Mouse (Mus musculus) forebrain, embryonic 14.5 days (tissue): ENCODE data around the gene Erbb4. TPM values are rescaled to one million over a fixed set of nuclear protein-coding genes. Genes with fewer than 3 reads are reported as not detected.

Source experiments
- ATAC-seq: fragments of 200-750 bp; cut with Nextera tagmentation; 2 replicates; pipeline ENCODE4 v1.8.0; 2017; ENCODE audit warnings: mild to moderate bottlenecking, moderate library complexity
- DNase-seq: peaks from one replicate; pipeline ENCODE4 v3.0.0-alpha.2; 2015; ENCODE audit warnings: low spot score
- H3K27ac ChIP-seq: fragments of 300-500 bp; sonication (generic); 2 replicates; pipeline ENCODE4 v1.5.1; 2014; ENCODE audit warnings: low read depth, mild to moderate bottlenecking, control low read depth, low read length, moderate library complexity
- H3K27me3 ChIP-seq: fragments of 300-500 bp; sonication (generic); replicated peaks from 2 replicates; pipeline ENCODE4 v1.6.1; 2014; ENCODE audit warnings: low read length, control low read depth, mixed read lengths; ENCODE audit not compliant: control insufficient read depth, insufficient read depth
- H3K36me3 ChIP-seq: fragments of 300-500 bp; sonication (generic); 2 replicates; pipeline ENCODE4 v1.6.1; 2014; ENCODE audit warnings: low read length, control low read depth; ENCODE audit not compliant: control insufficient read depth, insufficient read depth
- H3K4me1 ChIP-seq: fragments of 300-500 bp; sonication (generic); 2 replicates; pipeline ENCODE4 v1.6.1; 2014; ENCODE audit warnings: antibody characterized with exemption, low read length, control low read depth; ENCODE audit not compliant: control insufficient read depth, insufficient read depth
- H3K4me2 ChIP-seq: fragments of 300-500 bp; sonication (generic); 2 replicates; pipeline ENCODE4 v1.6.1; 2014; ENCODE audit warnings: mild to moderate bottlenecking, control low read depth, low read length
- H3K4me3 ChIP-seq: fragments of 300-500 bp; sonication (generic); 2 replicates; pipeline ENCODE4 v1.5.1; 2014; ENCODE audit warnings: low read depth, low read length, control low read depth
- H3K9ac ChIP-seq: fragments of 300-500 bp; sonication (generic); 2 replicates; pipeline ENCODE4 v1.6.1; 2014; ENCODE audit warnings: mild to moderate bottlenecking, low read length, control low read depth, moderate library complexity
- H3K9me3 ChIP-seq: fragments of 300-500 bp; sonication (generic); replicated peaks from 2 replicates; pipeline ENCODE4 v1.6.1; 2016; ENCODE audit warnings: low read length, control low read depth, mixed read lengths; ENCODE audit not compliant: control insufficient read depth
- WGBS: fragments of 180-500 bp; shearing (Covaris S2); extraction: QIAGEN DNeasy Blood & Tissue Kit; methylation state at CpG from one replicate; pipeline ENCODE4 v1.1.7; 2014; 5-methylcytosine and 5-hydroxymethylcytosine counted together
- polyA plus RNA-seq: library from polyadenylated mRNA; unstranded; fragments of >200 nt; fragmentation: Nextera tagmentation; extraction: Ambion mirVana; gene quantifications from 2 replicates; pipeline ENCODE4 v1.2.1, GENCODE M21; 2014

The Erbb4 gene
- polyA plus RNA-seq, 1 experiment from 2014 or later: 8.4 TPM

DNA sequence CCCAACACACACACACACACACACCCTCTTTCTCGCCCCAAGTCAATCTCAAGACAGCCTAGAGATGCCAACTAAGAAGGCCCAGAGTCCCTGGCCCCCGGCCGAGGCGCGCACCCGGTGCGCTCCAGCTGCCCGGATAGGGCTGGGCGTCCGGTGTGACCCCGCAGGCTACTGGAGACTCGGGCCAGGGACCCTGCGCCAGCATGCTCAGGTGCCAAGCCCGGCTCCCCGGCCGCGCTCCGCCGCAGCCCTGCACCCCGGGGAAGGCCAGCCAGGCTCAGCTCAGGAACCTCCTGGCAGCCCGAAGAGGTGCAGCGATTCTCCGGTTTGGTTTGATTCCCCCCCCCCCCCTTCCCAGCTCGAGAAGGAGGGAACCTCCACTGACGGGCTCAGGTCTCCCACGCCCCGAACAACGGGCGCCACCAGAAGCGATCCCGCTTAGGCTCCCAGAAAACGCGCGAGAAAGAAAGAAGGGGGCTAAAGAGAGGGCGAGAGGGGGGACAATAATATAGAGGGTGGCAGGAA is 860 bp downstream of the Erbb4 start:
- H3K9ac ChIP-seq: peak overlapping the region; percentile 72
- H3K36me3 ChIP-seq: no peaks in the 10 kb centered on the region
- DNase-seq (peak; percentile 27), ATAC-seq (peak; percentile 46)
- 0 out of 2 replicates have a peak, but pooled peaks cover 7% of the 10 kb centered on the region for H3K4me1 ChIP-seq
- H3K27ac ChIP-seq: peak overlapping the region; percentile 80; the same call in 1 of the 2 replicates
- no peaks in the 10 kb centered on the region for H3K9me3 ChIP-seq
- peak overlapping the region; percentile 96 for H3K4me2 ChIP-seq
- peak overlapping the region; percentile 65 for H3K4me3 ChIP-seq
- H3K27me3 ChIP-seq: peaks cover 24% of the 10 kb centered on the region
- WGBS: 0% methylated on average over 30 of the region's 35 CpGs

- ATAC-seq: no peak; the same call in 1 of the 2 replicates
- Histone ChIP-seq H3K4me3 (peak overlapping the region; percentile 65), H3K36me3 (no peaks in the 10 kb centered on the region), H3K27me3 (peaks cover 24% of the 10 kb centered on the region), H3K9ac (peak overlapping the region; percentile 72), H3K4me1 (0 out of 2 replicates have a peak, but pooled peaks cover 7% of the 10 kb centered on the region), H3K27ac (peak overlapping the region; percentile 80), H3K4me2 (peak overlapping the region; percentile 96), H3K9me3 (no peaks in the 10 kb centered on the region)
- DNase-seq: peak; percentile 25
- WGBS: 0% methylated on average over 24 of the region's 24 CpGs
These were observed 1.5 kb downstream of the Erbb4 start for GRCm38 (mm10) chr1:69106322-69106761.

DNA sequence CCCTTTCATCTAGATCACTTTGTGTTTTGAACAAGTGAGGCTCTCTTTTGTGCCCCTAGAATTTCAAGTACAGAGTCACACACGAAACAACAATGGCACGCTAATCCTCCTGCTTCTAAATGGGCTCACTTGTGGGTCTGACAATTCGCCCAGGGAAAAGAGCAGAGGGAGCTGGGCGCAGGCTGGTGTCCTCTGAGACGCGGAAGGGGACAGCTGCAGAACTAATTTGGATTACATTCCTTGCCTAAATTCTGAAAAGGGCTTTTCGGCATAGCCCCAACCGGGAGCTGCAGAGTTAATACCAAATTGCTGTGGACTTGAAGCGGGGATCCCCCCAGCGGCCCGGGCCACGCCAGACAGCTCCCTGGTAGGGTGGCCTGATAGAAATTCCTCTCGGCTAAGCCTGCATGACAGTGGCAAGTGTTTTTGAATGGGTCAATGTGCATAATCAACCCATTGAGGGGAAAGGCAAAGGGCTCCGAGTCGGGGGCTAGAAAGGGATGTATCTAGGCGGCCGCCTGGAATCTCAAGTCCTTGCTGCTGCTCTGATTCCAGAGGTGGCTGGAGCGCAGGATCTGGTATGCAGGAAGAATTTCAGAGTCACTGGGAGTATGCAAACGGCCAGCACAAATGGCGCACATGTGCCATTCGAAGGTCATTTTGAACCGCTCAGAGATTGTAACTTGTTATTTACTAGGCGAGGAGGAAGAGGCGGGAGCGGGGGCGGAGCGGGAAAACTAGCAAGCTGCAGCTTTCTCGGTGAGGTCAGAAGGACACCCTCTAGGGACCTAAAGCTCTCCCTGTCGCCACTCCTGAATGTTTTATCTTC is 2.2 kb downstream of the Erbb4 start:
- peak overlapping the region; percentile 80 for H3K27ac ChIP-seq
- H3K36me3 ChIP-seq: no peaks in the 10 kb centered on the region
- H3K9me3 ChIP-seq: no peaks in the 10 kb centered on the region
- peak overlapping the region; percentile 65 for H3K4me3 ChIP-seq
- peaks cover 22% of the 10 kb centered on the region for H3K27me3 ChIP-seq
- H3K4me2 ChIP-seq: peak overlapping the region; percentile 96
- 1% methylated on average over 29 of the region's 29 CpGs for WGBS
- ATAC-seq: peak; percentile 16; the same call in 1 of the 2 replicates
- peak; percentile 57 for DNase-seq
- 0 out of 2 replicates have a peak, but pooled peaks cover 7% of the 10 kb centered on the region for H3K4me1 ChIP-seq
- peak overlapping the region; percentile 72 for H3K9ac ChIP-seq

- no peaks in the 10 kb centered on the region for H3K9me3 ChIP-seq
These were observed 2.8 kb downstream of the Erbb4 start for GRCm38 (mm10) chr1:69105096-69105492.

DNA sequence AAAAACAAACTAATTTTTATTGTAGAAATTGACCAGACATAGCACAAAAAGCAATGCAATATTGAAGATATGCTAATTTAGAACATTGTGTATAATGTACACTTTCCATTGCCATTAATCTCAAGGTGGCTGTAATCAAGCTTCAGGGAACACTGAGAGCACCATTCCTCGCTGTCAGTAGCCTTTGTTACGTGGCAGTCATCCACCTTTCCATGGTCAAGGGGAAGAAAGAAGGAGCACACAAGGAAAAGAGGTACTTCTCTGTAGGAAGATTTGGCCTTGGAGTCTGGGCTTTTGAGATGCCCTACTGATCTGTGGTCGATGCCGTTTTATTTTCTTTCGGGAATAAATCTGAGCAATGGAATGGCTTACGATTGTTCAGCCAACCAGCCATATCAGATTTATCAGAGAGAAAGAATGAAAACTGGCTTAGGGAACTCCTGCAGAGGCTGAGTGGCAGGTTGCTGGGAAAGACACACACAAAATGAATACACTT is 4.6 kb downstream of the Erbb4 start:
- 63% methylated on average over 6 of the region's 6 CpGs for WGBS
- Histone ChIP-seq H3K27me3 (peaks cover 16% of the 10 kb centered on the region), H3K4me3 (no peak overlapping the region), H3K9me3 (no peaks in the 10 kb centered on the region), H3K36me3 (no peaks in the 10 kb centered on the region), H3K9ac (no peak overlapping the region), H3K27ac (no peak overlapping the region), H3K4me1 (0 out of 2 replicates have a peak, but pooled peaks cover 7% of the 10 kb centered on the region), H3K4me2 (peak overlapping the region; percentile 20; the same call in 1 of the 2 replicates)
- DNase-seq (no peak), ATAC-seq (no peak)

More at GRCm38 (mm10) chr1:69105096-69105492, 2.8 kb downstream of the Erbb4 start:
- Histone ChIP-seq H3K27ac (peak overlapping the region; percentile 63), H3K4me2 (peak overlapping the region; percentile 96), H3K9ac (peak overlapping the region; percentile 72), H3K27me3 (peaks cover 22% of the 10 kb centered on the region), H3K4me1 (0 out of 2 replicates have a peak, but pooled peaks cover 7% of the 10 kb centered on the region), H3K36me3 (no peaks in the 10 kb centered on the region), H3K4me3 (peak overlapping the region; percentile 65)
- ATAC-seq: no peak
- WGBS: under 1% methylated on average over 13 of the region's 13 CpGs
- DNase-seq: peak; percentile 60

DNA sequence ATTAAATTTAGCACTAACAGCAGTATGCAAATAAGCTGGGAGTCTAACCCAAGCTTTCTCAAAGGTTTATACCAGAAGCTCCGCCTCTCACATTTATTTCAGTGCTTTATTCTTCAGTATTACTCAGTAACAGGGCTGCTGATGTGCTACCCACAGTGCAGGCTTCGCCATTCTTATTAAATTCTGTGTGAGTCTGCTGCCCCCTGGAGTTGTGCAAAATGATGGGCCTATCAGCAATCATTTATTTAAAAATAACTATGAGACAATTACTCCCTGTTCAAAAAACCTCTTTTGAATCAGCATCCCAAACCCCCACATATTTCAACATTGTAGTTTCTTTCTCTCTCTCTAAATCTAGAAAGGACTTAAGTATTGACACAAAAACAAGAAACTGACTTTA is 6.2 kb downstream of the Erbb4 start:
- no peak for DNase-seq

GRCm38 (mm10) chr1:69093052-69093451 is 14.8 kb downstream of the Erbb4 start:
- no peaks in the 10 kb centered on the region for H3K4me1 ChIP-seq
- no peaks in the 10 kb centered on the region for H3K27me3 ChIP-seq
- H3K4me2 ChIP-seq: no peak overlapping the region
- no peaks in the 10 kb centered on the region for H3K36me3 ChIP-seq
- DNase-seq (no peak), ATAC-seq (no peak)
- H3K4me3 ChIP-seq: no peak overlapping the region
- WGBS: 43% methylated on average over 3 of the region's 3 CpGs
- H3K9me3 ChIP-seq: no peaks in the 10 kb centered on the region
- no peak overlapping the region for H3K27ac ChIP-seq
- H3K9ac ChIP-seq: no peak overlapping the region

More for the DNA sequence above, 6.2 kb downstream of the Erbb4 start:
- H3K4me3 ChIP-seq: no peak overlapping the region
- H3K9me3 ChIP-seq: no peaks in the 10 kb centered on the region
- H3K27ac ChIP-seq: no peak overlapping the region
- H3K4me1 ChIP-seq: 0 out of 2 replicates have a peak, but pooled peaks cover 7% of the 10 kb centered on the region
- 67% methylated on average over 2 of the region's 2 CpGs for WGBS
- H3K27me3 ChIP-seq: peaks cover 14% of the 10 kb centered on the region; the same call in 1 of the 2 replicates
- no peak for ATAC-seq
- H3K4me2 ChIP-seq: no peak overlapping the region
- no peak overlapping the region for H3K9ac ChIP-seq
- H3K36me3 ChIP-seq: no peaks in the 10 kb centered on the region

- Histone ChIP-seq H3K4me2 (no peak overlapping the region), H3K27me3 (no peaks in the 10 kb centered on the region), H3K36me3 (no peaks in the 10 kb centered on the region), H3K9me3 (no peaks in the 10 kb centered on the region), H3K27ac (no peak overlapping the region), H3K4me1 (no peaks in the 10 kb centered on the region), H3K4me3 (no peak overlapping the region), H3K9ac (no peak overlapping the region)
- WGBS: 93% methylated on average over 1 of the region's 1 CpGs
- DNase-seq (no peak), ATAC-seq (no peak)
These were observed 18.5 kb downstream of the Erbb4 start for GRCm38 (mm10) chr1:69089331-69089730.
